Mouse (Mus musculus) spleen, adult 2 months (tissue): ENCODE results near the gene Tacr2. TPM values are rescaled to one million over a fixed set of nuclear protein-coding genes. Genes with fewer than 3 reads are reported as not detected.

ENCODE experiments used
- DNase-seq, 2 experiments: peaks; one replicate each; pipeline versions ENCODE4 v3.0.0 to v3.0.0-alpha.2; 2012 to 2021; ENCODE audit warnings: low spot score in 2 of 2, low read depth in 1 of 2
- H3K27ac ChIP-seq: fragments of 200-500 bp; 2 replicates; pipeline ENCODE4 v1.5.1; 2012; ENCODE audit warnings: low read length, inconsistent platforms; ENCODE audit not compliant: insufficient read depth
- H3K27me3 ChIP-seq: fragments of 200-500 bp; 2 replicates; pipeline ENCODE4 v1.6.1; 2012; ENCODE audit warnings: mild to moderate bottlenecking, moderate library complexity, low read length, inconsistent platforms; ENCODE audit not compliant: control insufficient read depth, insufficient read depth
- H3K36me3 ChIP-seq: fragments of 200-500 bp; 2 replicates; pipeline ENCODE4 v1.6.1; 2012; ENCODE audit warnings: mild to moderate bottlenecking, low read length, inconsistent platforms; ENCODE audit not compliant: control insufficient read depth, insufficient read depth
- H3K4me1 ChIP-seq: fragments of 200-500 bp; 2 replicates; pipeline ENCODE4 v1.6.1; 2011; ENCODE audit warnings: inconsistent platforms; ENCODE audit not compliant: control insufficient read depth, insufficient read depth, insufficient read length
- H3K4me3 ChIP-seq: fragments of 200-500 bp; 2 replicates; pipeline ENCODE4 v1.5.1; 2011; ENCODE audit warnings: mild to moderate bottlenecking, inconsistent platforms; ENCODE audit not compliant: insufficient read depth, insufficient read length; ENCODE audit errors: extremely low read depth
- CTCF ChIP-seq: fragments of 200-500 bp; IDR thresholded peaks from 2 replicates; pipeline ENCODE4 v1.5.1; 2011; ENCODE audit warnings: mild to moderate bottlenecking, inconsistent platforms; ENCODE audit not compliant: insufficient read depth, insufficient read length, insufficient replicate concordance; ENCODE audit errors: extremely low read depth
- POLR2A ChIP-seq: fragments of 200-500 bp; IDR thresholded peaks from 2 replicates; pipeline ENCODE4 v1.6.1; 2011; ENCODE audit warnings: low read depth, low read length, inconsistent platforms
- WGBS: fragments of 180-500 bp; shearing (Covaris S2); methylation state at CpG from one replicate; pipeline ENCODE4 v1.1.7; 2018; 5-methylcytosine and 5-hydroxymethylcytosine counted together
- polyA plus RNA-seq: library from polyadenylated mRNA; depleted of rRNA; stranded (reverse); fragments of >200 nt; gene quantifications from 2 replicates; pipeline ENCODE4 v1.2.3, GENCODE M21; 2012

The Tacr2 gene
- polyA plus RNA-seq, 1 experiment: not detected

DNA sequence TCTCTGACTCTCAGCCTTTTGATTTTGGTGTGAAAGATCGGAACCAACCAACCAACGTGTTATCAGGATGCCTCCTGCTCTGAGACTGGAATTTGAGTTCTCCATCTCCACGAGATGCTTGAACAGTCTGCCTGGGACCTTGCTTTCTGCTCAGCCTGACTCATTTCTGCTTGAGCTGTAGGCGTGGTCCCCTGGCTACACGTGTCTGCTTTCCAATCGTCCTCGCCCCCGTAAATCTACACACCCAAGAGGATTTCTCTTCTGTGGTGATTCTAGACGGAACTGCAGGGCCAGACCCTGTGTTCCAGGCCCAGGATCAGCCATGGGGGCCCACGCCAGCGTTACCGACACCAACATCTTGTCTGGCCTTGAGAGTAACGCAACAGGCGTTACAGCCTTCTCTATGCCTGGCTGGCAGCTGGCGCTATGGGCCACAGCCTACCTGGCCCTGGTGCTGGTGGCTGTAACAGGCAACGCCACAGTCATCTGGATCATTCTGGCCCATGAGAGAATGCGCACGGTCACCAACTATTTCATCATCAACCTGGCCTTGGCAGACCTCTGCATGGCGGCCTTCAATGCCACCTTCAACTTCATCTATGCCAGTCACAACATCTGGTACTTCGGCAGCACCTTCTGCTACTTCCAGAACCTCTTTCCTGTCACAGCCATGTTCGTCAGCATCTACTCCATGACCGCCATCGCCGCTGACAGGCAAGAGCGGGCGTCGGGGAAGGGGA is 428 bp downstream of the Tacr2 start:
- WGBS: 89% methylated on average over 27 of the region's 27 CpGs

DNA sequence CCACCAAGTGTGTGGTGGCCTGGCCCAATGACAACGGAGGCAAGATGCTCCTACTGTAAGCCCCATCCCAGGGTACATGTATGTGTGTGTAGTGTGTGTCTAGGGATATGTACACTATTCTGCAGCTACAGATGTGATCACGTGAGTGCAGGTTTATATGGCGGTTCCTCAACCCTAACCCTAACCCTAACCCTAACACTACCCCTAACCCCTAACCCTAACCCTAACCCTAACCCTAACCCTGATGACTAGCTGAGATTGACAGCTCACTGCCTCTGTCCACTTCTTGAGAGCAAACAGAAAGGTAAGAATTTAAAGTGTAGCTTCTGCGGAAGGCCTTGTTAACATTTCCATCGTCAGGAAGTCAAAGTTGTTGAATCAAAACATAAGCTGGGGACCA is 6.1 kb downstream of the Tacr2 start:
- H3K27me3 ChIP-seq: no peaks in the 10 kb centered on the region
- H3K27ac ChIP-seq: no peak overlapping the region
- no peak for DNase-seq
- H3K4me1 ChIP-seq: no peaks in the 10 kb centered on the region
- no peaks in the 10 kb centered on the region for H3K36me3 ChIP-seq
- no peak overlapping the region for H3K4me3 ChIP-seq
- WGBS: 95% methylated on average over 5 of the region's 5 CpGs
- TF ChIP-seq POLR2A (no peak), CTCF (no peak)

More for the DNA sequence above, 428 bp downstream of the Tacr2 start:
- no peak for DNase-seq
- Histone ChIP-seq H3K36me3 (no peaks in the 10 kb centered on the region), H3K4me3 (no peak overlapping the region), H3K27me3 (no peaks in the 10 kb centered on the region), H3K27ac (no peak overlapping the region), H3K4me1 (no peaks in the 10 kb centered on the region)
- no peak for TF ChIP-seq POLR2A
- TF ChIP-seq CTCF: no peak

DNA sequence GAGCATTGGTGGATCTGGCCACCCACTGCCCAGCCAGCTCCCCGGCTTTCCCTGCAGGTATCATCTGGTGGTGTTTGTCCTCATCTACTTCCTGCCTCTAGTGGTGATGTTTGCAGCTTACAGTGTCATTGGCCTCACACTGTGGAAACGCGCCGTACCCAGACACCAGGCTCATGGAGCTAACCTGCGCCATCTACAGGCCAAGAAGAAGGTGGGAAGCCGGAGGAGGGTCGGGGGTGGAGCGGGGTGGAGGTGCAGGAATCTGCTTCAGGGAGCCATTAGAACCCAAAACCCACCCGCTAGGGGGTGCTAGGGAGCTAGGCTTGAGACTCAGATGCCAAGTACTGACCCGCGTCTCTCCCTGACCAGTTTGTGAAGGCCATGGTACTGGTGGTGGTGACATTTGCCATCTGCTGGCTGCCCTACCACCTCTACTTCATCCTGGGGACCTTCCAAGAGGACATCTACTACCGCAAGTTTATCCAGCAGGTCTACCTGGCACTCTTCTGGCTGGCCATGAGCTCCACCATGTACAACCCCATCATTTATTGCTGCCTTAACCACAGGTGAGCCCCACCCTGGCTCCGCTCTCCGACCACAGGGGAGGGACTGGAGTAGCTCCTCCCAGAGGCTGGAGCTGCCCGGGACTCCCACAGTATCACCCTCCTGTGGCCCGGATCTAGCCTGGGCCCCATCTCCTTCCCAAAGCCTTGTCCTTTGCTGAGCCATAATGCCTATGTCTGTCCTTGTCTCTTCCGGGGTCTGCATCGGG is 9.1 kb downstream of the Tacr2 start:
- Histone ChIP-seq H3K27me3 (no peaks in the 10 kb centered on the region), H3K4me3 (no peak overlapping the region), H3K4me1 (no peaks in the 10 kb centered on the region), H3K36me3 (no peaks in the 10 kb centered on the region), H3K27ac (no peak overlapping the region)
- peak; percentile 36 to 40 for DNase-seq
- TF ChIP-seq CTCF (peak; percentile 26; the same call in 1 of the 2 replicates), POLR2A (no peak)
- WGBS: 21% methylated on average over 18 of the region's 18 CpGs

DNA sequence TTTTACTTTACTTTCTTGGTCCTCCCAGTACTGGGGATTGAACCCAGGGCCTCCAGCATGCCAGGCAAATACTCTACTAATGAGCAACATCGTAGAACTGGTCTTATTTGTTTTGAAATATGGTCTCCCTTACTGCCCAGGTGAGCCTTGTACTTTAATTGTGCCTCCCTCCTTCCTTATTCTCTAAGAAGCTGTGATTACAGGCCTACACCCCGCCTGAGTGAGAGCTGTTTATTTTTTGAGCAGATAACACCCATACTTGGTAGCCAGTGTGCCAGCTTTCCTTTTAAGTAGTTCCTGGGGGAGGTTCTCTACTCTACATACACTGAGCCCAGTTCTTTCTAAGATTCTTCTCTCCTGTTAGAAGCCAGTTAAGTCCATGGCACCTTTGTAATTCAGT is 12.1 kb downstream of the Tacr2 start:
- Histone ChIP-seq H3K36me3 (peaks cover 3% of the 10 kb centered on the region), H3K27ac (no peak overlapping the region), H3K27me3 (no peaks in the 10 kb centered on the region), H3K4me1 (no peaks in the 10 kb centered on the region), H3K4me3 (no peak overlapping the region)
- TF ChIP-seq POLR2A (no peak), CTCF (no peak)
- 70% methylated on average over 2 of the region's 2 CpGs for WGBS
- no peak for DNase-seq

DNA sequence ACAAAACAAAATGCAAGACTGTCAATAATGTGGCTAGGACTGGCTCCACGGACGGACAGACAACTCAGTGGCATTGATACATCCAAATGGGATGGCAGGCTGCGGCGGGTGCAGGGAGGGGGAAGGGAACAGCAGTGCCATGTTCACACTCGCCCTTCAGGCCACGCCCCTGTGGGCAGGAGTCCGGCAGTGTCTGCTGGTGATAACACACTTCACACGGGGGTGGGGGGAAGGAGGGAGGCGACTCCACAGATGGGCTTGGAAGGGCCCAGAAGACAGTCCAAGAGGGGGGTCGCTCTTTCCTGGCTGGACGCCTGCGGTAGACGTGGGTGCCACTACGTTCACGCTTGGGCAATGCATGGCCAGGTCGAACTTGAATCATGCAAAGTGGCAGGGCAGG is 17.0 kb downstream of the Tacr2 start:
- no peak overlapping the region for H3K4me3 ChIP-seq
- H3K27me3 ChIP-seq: no peaks in the 10 kb centered on the region
- no peaks in the 10 kb centered on the region for H3K4me1 ChIP-seq
- 87% methylated on average over 16 of the region's 16 CpGs for WGBS
- no peak overlapping the region for H3K27ac ChIP-seq
- no peak for DNase-seq
- TF ChIP-seq CTCF (no peak), POLR2A (no peak)
- H3K36me3 ChIP-seq: peaks cover 21% of the 10 kb centered on the region

DNA sequence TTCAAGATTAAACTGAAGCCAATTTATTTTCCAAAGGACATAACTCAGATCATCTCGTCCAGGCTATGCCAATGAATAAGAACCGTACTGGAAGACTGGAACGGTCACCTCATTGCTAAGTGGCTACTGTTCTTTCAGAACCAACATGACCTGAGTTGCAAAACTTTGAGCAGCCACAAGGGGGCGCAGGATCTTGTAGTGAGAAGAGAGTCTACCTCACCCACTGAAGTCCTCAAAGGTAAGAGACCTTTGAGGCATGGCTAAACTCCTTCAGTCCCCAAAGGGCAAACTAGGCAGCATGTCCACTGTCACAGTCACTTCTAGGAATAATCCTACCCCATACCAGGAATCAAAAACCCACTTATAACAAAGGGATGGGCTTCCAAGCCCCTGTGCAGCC is 23.0 kb downstream of the Tacr2 start:
- WGBS: 23% methylated on average over 4 of the region's 4 CpGs

More for the DNA sequence above, 23.0 kb downstream of the Tacr2 start:
- DNase-seq: peak; percentile 41 to 75
- Histone ChIP-seq H3K27me3 (no peaks in the 10 kb centered on the region), H3K4me3 (no peak overlapping the region), H3K27ac (no peak overlapping the region), H3K36me3 (peaks cover 12% of the 10 kb centered on the region), H3K4me1 (no peaks in the 10 kb centered on the region)
- TF ChIP-seq CTCF (peak; percentile 69; the same call in 1 of the 2 replicates), POLR2A (no peak)
